Mouse (Mus musculus): ENCODE data around the gene Gins1. TPM values are rescaled to one million over a fixed set of nuclear protein-coding genes. Genes with fewer than 3 reads are reported as not detected.

Gene Gins1
- 0.39 and 0.49 TPM in 2 replicates for polyA plus RNA-seq (2012; rRNA removed)

DNA sequence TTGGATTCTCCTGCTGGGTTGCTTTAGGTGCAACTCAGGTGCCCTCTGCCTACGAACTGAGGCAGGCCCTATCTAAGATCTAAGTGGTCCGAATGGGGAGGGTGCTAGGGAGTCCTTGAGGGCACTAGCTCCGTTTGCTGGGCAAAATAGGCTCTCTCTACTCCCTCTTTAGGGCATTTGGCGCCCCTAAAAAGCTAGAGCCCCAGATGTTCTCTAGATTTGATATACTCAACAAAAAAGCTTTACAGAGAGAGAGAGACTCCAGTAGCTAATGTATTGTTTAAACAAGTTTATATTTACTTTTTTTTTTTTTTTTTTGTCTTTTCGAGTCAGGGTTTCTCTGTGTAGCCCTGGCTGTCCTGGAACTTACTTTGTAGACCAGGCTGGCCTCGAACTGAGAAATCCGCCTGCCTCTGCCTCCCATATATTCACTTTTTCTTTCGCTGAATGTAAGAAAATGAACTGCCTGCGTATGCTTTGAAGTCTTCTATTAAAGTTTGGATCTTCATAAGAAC is at the start of gene Gins1:
Gene Gins1, plus strand, starts transcription at position 465 of the 515 bp plus-strand sequence.
- TF ChIP-seq CTCF (IDR thresholded peaks at IDR 0.05; ENCODE audit: insufficient read depth, low read length): no peak
- TF ChIP-seq POLR2A (IDR thresholded peaks at IDR 0.05; ENCODE audit: borderline replicate concordance, extremely low read depth, low read depth, low read length): no peak
- Histone ChIP-seq H3K4me1 (ENCODE audit: control insufficient read depth, insufficient read depth, low read length) (0 out of 2 replicates have a peak, but pooled peaks cover 3% of the 10 kb centered on the region), H3K4me3 (replicated peaks; ENCODE audit: extremely low read depth, low read depth, low read length) (peak within 1 kb of the TSS; percentile 100)
- DNase-seq: no peak
- WGBS: 30% methylated on average over 9 of the region's 9 CpGs

GRCm38 (mm10) chr2:150858724-150859487 is 46.3 kb upstream of the Gins1 start:
- H3K4me3 ChIP-seq (replicated peaks; ENCODE audit: extremely low read depth, low read depth, low read length): no peak overlapping the region
- no peak for DNase-seq
- 67% methylated on average over 9 of the region's 9 CpGs for WGBS

DNA sequence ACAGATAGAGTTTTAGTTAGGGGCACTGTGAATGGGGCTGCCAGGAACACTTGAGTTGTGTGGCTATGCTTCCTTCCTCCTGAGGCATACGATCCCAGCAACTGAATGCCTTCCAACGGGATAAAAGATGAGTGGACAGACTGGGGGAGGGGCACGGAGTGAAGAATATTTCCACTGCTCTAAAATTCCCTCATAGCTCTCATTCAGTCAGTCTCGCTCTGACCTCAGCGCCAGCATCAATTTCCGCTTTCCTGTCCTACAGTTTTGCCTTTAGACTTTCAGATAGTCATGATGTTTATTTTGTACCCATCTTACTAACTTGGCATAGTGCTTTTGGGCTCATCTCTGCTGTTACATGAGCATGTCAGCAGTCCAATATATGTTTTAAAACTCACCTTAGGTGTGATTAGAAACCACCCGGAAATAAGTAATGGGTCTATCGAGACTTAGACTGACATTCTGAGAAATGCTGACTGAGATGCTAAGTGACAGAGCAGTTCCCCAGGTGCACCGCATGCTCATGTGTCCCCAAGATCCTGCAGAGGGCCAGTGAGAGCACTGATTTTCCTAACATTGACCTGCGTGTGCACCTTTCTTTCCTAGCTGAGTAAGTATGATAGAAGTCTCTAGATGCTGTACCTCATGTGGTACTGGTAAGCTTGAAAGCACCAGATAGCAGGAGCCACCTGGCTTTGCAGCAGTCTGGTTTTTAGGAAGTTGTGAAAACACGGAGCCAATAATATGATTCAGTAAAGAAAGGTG is 45.3 kb upstream of the Gins1 start:
- Histone ChIP-seq H3K4me3 (replicated peaks; ENCODE audit: extremely low read depth, low read depth, low read length) (no peak overlapping the region), H3K4me1 (ENCODE audit: control insufficient read depth, insufficient read depth, low read length) (no peaks in the 10 kb centered on the region; the same call in 1 of the 2 replicates)
- TF ChIP-seq CTCF (IDR thresholded peaks at IDR 0.05; ENCODE audit: insufficient read depth, low read length): no peak
- no peak for TF ChIP-seq POLR2A (IDR thresholded peaks at IDR 0.05; ENCODE audit: borderline replicate concordance, extremely low read depth, low read depth, low read length)
- no peak for DNase-seq
- WGBS: 67% methylated on average over 11 of the region's 11 CpGs

More at GRCm38 (mm10) chr2:150858724-150859487, 46.3 kb upstream of the Gins1 start:
- no peaks in the 10 kb centered on the region; the same call in 1 of the 2 replicates for H3K4me1 ChIP-seq (ENCODE audit: control insufficient read depth, insufficient read depth, low read length)
- TF ChIP-seq CTCF (IDR thresholded peaks at IDR 0.05; ENCODE audit: insufficient read depth, low read length) (no peak), POLR2A (IDR thresholded peaks at IDR 0.05; ENCODE audit: borderline replicate concordance, extremely low read depth, low read depth, low read length) (no peak)

- no peak for DNase-seq
- no peaks in the 10 kb centered on the region; the same call in 1 of the 2 replicates for H3K4me1 ChIP-seq (ENCODE audit: control insufficient read depth, insufficient read depth, low read length)
- no peak overlapping the region for H3K4me3 ChIP-seq (replicated peaks; ENCODE audit: extremely low read depth, low read depth, low read length)
- 85% methylated on average over 2 of the region's 2 CpGs for WGBS
- TF ChIP-seq POLR2A (IDR thresholded peaks at IDR 0.05; ENCODE audit: borderline replicate concordance, extremely low read depth, low read depth, low read length) (no peak), CTCF (IDR thresholded peaks at IDR 0.05; ENCODE audit: insufficient read depth, low read length) (no peak)
Measured at GRCm38 (mm10) chr2:150861128-150861527, 44.1 kb upstream of the Gins1 start.

DNA sequence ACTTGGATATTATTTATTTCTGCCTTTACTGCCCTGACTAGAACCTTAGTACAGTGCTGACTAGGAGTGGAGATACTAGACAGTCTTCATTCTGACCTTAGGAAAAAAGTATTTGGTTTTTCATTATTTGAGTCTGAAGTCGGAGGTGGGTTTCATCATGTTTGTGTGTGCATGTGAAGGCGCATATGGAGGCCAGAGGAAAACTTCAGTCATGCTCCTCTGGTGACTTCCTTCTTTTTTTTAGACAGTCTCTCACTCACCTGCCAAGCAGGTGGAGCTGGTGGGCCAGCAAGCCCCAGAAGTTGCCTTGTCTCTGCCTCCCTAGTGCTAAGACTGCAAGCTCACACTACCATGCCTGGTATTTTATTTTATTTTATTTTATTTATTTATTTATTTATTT is 38.2 kb upstream of the Gins1 start:
- no peak overlapping the region for H3K4me3 ChIP-seq (replicated peaks; ENCODE audit: extremely low read depth, low read depth, low read length)
- 91% methylated on average over 2 of the region's 2 CpGs for WGBS

DNA sequence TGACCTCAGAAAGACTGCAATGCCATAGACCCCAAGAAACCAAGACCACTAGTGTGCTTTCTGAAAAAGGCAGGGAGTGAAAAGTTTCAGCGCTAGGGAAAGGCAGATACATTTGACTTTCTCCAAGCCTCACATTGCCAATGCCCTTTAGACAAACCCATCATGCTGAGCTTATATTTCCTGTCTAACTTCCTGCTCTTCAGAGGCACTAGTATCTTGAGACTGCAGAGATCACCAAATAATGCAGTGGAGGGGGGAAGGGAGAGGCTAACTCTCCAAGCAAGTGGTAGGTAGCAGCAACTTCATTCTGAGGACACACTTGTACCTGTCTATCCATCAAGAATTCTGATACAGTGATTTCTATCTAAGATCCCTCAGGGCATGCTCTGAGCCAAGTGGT is 35.8 kb upstream of the Gins1 start:
- 62% methylated on average over 1 of the region's 1 CpGs for WGBS
- Histone ChIP-seq H3K4me1 (ENCODE audit: control insufficient read depth, insufficient read depth, low read length) (no peaks in the 10 kb centered on the region; the same call in 1 of the 2 replicates), H3K4me3 (replicated peaks; ENCODE audit: extremely low read depth, low read depth, low read length) (no peak overlapping the region)
- TF ChIP-seq CTCF (IDR thresholded peaks at IDR 0.05; ENCODE audit: insufficient read depth, low read length): no peak
- no peak for TF ChIP-seq POLR2A (IDR thresholded peaks at IDR 0.05; ENCODE audit: borderline replicate concordance, extremely low read depth, low read depth, low read length)
- no peak for DNase-seq

More for the DNA sequence above, 38.2 kb upstream of the Gins1 start:
- TF ChIP-seq CTCF (IDR thresholded peaks at IDR 0.05; ENCODE audit: insufficient read depth, low read length) (no peak), POLR2A (IDR thresholded peaks at IDR 0.05; ENCODE audit: borderline replicate concordance, extremely low read depth, low read depth, low read length) (no peak)
- H3K4me1 ChIP-seq (ENCODE audit: control insufficient read depth, insufficient read depth, low read length): no peaks in the 10 kb centered on the region; the same call in 1 of the 2 replicates
- no peak for DNase-seq

GRCm38 (mm10) chr2:150874508-150874907 is 30.7 kb upstream of the Gins1 start:
- no peaks in the 10 kb centered on the region; the same call in 1 of the 2 replicates for H3K4me1 ChIP-seq (ENCODE audit: control insufficient read depth, insufficient read depth, low read length)
- no peak for DNase-seq
- 85% methylated on average over 1 of the region's 1 CpGs for WGBS
- no peak overlapping the region for H3K4me3 ChIP-seq (replicated peaks; ENCODE audit: extremely low read depth, low read depth, low read length)
- no peak for TF ChIP-seq POLR2A (IDR thresholded peaks at IDR 0.05; ENCODE audit: borderline replicate concordance, extremely low read depth, low read depth, low read length)

GRCm38 (mm10) chr2:150875226-150875625 is 30.0 kb upstream of the Gins1 start:
- Histone ChIP-seq H3K4me1 (ENCODE audit: control insufficient read depth, insufficient read depth, low read length) (no peaks in the 10 kb centered on the region; the same call in 1 of the 2 replicates), H3K4me3 (replicated peaks; ENCODE audit: extremely low read depth, low read depth, low read length) (no peak overlapping the region)
- TF ChIP-seq CTCF (IDR thresholded peaks at IDR 0.05; ENCODE audit: insufficient read depth, low read length) (no peak), POLR2A (IDR thresholded peaks at IDR 0.05; ENCODE audit: borderline replicate concordance, extremely low read depth, low read depth, low read length) (no peak)
- WGBS: 92% methylated on average over 1 of the region's 1 CpGs
- no peak for DNase-seq

DNA sequence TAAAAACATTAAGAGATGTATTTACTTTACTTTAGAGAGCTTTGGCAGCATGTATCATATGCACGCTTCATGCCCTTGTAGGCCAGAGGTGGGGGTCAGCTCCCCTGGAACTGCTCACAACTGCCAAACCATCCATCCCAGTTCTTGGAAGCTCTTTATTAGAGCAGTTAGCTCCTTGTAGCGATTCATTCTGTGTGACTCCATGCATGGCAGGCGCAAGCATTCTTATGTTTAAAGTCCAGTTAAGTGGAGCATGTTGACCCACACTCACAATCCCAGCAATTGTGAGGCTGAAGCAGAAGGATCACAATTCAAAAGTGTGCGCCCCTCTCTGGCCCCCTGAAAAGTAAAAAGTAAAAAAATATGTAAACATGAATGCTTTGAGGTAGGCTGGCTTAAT is 27.6 kb upstream of the Gins1 start:
- no peak for DNase-seq
- 84% methylated on average over 4 of the region's 4 CpGs for WGBS
- TF ChIP-seq CTCF (IDR thresholded peaks at IDR 0.05; ENCODE audit: insufficient read depth, low read length): no peak
- no peak for TF ChIP-seq POLR2A (IDR thresholded peaks at IDR 0.05; ENCODE audit: borderline replicate concordance, extremely low read depth, low read depth, low read length)
- Histone ChIP-seq H3K4me3 (replicated peaks; ENCODE audit: extremely low read depth, low read depth, low read length) (no peak overlapping the region), H3K4me1 (ENCODE audit: control insufficient read depth, insufficient read depth, low read length) (no peaks in the 10 kb centered on the region; the same call in 1 of the 2 replicates)
